Mouse (Mus musculus) heart, adult 9 months (tissue): Measurements from ENCODE around the gene Rhbg.

Experiments
- DNase-seq, 2 experiments: peaks; one replicate each; pipeline ENCODE4 v3.0.0; 2022; ENCODE audit warnings: low spot score in 2 of 2

Gene Rhbg

DNA sequence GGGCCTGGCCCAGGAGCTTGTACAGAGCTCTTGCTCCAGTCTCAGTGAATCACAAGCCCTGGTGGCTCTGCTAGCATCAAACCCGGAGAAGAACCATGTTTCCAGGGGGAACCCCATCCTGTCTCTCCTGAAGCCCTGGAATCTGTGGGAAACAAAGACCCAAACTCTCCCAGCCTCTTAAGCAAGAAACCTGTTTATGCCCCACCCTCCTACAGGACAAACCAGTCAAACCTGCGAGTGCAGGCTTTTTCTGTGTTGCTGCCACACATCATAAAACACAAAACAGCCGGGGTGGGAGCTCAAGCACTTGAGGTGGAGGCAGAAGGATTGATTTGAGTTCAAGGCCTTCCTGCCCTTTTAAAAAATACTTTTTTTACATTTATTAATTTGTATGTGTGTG, 7.8 kb upstream of the Rhbg start:
- DNase-seq, result no peak

DNA sequence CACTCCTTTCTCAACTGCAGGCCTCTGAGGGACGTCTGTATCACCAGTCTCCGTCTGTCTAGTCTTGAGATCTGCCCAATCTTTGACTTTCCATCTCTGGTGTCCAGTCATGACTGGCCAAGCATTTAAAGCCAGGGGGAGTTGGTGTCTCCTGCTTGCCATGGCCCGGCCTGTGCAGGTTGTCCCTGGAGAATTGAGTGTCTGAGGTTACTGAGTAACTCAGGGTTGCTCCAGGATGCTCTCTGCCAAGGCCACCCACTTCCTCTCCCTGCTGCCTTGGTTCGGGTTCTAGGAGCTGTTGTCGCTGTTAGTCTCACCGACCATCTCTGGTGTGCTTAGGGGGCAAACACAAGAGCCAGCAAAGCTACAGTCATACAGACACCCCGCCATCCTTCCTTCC, 1.9 kb upstream of the Rhbg start:
- no peak for DNase-seq

- DNase-seq, result no peak
Observed at GRCm38 (mm10) chr3:88255950-88256349, 1.4 kb upstream of the Rhbg start.

DNA sequence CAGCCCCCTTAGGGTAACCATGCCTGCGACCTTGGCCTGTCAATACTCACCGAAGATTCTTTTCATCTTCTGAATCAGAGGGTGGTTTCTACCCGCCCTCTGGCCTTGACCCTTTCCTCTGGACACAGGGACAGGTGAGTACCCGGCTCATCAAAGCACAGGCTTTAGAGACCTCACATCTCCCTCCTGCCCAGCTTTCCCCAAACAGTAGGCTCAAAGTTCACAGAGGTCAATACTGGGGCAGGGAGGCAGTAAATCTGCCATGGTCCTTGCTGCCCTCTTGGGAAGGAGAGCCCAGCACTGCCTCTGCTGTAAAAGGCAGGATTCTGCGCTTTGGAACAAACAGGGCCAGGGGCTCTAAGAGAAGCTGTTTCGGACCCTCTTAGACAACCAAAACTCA, 1.8 kb downstream of the Rhbg start:
- DNase-seq, result no peak

GRCm38 (mm10) chr3:88248406-88248805, 6.1 kb downstream of the Rhbg start:
- no peak for DNase-seq

DNA sequence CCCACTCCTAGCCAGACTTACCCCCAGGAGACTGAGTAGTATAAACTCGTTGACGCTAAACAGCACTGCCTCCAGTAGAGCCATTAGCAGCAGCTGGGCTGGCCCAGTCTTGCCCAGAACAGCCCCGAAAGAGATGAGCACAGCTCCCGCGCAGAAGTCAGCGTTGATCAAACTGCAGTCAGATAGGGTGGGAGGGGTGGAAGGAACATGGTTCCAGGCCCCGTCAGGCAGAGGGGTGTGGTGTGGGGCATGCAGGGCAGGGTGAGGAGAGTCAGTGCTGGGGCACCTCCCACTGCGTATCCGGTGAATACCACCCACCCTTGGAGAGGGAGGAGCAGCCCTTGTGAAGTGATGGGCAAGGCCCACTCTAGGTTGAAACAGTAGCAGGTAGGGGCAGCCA, 6.8 kb downstream of the Rhbg start:
- DNase-seq, result no peak

DNA sequence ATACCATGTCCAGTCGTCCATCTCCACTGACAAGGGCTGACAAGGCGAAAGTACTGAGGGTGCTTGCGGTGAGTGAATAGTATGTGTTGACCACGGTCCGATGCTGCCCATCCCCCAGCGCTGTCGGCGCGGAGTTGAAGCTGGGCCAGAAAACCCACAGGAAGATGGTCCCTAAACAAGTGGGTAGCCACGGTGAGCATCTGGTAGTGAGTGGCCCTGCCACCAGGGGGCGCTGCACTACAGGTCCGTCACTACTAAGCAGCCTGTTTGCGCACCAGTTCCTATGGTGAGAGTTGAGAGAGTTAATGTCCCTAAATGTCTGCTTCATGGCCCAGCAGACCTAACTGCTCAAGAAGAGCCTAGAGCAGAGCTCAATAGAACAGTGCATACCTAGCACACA, 8.7 kb downstream of the Rhbg start:
- DNase-seq, result peak; percentile 13 to 41

DNA sequence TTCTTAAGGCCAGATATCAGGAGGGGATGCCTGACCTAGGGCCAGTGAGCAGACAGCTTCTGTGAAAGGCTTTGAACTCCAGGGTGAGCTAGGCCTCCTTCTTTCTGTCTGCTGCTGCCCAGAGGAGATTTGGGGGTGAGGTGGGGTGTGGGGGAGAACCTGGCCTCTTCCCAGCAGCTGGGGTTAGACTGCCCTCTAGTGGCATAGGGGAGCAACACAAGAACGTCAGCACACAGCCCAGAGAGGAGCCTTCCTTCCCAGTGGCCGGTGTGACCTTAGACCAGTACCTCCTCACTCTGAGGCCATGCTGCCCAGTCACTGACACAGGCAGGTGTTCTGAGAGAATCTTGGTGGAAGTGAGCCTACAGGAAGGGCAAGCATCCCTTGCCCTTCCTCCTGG, 10.4 kb downstream of the Rhbg start:
- peak in 1 of 2 experiments; percentile 8 for DNase-seq

DNA sequence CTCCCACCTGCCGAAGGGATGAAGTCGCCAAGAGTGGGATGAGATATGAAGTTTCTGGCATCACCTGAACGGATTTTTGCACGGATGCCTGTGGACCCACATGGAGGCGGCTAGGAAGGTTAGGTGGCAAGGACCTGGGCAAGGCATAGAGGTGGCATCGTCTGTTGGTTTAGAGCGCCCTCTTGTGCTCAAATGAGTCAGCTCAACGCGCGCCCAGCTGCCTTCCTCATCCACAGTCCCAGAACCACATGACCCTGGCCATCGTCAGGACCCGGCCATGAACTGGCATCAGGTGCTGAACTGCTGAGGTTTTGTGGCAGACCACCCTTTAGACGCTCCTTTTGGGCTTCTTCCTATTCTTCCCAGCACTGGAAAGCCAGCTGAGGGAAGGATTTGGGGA, 12.0 kb downstream of the Rhbg start:
- DNase-seq, result peak; percentile 27 to 54

- no peak for DNase-seq
Observed at GRCm38 (mm10) chr3:88241045-88241786, 13.3 kb downstream of the Rhbg start.

DNA sequence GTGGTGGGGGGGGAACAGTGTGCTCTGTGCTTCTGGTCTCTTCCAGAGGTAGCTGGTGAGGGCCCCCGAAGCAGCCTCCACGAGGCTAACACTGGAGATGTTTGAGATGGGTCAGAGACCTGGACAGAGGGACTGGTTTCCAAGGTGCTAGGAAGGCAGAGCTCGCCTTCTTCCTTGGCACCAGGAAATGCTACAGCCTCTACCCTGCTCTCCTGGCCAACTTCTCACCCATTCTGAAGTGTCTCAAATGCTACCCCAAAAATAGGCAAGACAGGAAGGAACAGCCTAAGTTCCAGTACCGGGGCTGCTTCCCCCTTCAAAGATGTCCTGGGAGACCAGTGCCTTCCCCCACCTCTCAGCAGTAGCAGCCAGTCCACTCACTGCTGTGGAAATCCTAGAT, 15.1 kb downstream of the Rhbg start:
- DNase-seq, result no peak

DNA sequence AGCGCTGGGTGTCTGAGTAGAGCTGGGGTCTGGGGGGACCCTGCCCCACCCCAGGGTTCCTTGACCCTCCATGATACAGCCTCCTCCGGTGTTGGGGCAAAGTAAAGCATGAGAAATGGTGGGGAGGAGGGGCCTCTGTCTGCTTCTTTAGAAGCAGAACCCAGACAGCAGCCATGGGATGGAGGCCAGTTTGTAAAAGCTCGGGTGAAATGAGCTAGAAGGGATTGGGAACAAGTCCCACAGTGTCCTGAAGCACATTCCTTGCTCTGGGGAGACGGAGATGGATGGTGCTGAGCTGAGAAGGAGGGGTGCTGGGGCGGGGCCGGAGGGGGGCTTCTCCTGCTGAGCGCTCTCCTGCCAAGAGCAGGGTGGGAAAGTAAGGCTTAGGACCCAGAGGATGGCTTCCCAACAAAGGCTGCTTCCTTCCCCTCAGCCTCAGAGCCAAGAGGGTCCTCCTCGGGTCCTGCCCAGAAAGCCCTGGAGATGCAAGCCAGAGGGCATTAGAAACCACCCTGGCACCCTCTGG, 15.6 kb downstream of the Rhbg start:
- DNase-seq, result no peak

DNA sequence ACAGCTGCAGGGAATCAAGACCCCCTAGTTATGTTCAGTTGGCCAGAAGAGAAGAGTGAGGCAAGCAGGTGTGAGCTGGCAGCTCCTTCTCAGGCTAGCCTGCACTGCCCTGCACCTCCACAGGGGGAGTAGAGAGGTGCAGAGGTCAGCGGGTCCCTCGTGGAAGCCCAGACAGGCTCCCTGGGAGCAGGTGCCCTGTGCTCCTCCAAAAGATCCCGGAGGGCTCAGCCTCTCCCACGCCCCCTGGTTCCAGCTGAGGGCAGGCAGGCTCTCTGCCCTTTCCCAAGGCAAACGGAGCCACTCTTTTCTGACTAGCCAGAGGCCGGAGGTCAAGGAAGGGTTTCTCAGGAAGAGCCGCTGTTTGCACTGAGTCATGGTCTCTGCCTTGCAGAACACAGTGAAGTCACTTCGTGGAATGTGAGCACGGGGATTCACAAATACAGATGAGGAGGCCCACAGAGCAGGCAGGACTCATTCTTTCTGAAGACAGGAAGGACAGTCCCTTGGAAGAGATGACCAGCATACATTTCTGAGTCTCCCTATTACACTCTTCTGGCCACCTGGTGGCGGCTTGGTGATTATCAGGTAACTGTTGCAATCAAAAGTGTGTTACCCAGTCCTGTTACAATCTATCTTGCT, 16.8 kb downstream of the Rhbg start:
- DNase-seq, result no peak

- no peak for DNase-seq
Observed at GRCm38 (mm10) chr3:88237161-88237555, 17.4 kb downstream of the Rhbg start.

DNA sequence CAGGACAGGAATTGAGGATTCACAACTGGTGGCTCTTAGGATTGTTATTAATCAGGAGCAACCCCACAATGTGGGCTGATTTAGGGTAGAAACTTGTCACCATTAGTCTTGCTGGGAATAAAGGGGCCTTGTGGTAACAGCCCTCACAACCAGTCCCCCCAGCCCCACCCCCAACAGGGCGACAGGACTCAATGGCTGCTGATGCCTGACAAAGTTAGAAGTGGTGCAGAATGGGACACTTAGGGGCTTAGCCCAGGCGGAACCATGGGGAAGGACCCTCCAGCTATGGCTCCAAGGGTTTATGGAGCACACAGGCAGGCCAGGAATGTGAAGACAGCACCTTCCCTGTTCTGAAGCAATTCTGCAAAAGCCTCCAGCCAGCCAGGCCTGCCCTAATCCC, 18.9 kb downstream of the Rhbg start:
- DNase-seq, result no peak

DNA sequence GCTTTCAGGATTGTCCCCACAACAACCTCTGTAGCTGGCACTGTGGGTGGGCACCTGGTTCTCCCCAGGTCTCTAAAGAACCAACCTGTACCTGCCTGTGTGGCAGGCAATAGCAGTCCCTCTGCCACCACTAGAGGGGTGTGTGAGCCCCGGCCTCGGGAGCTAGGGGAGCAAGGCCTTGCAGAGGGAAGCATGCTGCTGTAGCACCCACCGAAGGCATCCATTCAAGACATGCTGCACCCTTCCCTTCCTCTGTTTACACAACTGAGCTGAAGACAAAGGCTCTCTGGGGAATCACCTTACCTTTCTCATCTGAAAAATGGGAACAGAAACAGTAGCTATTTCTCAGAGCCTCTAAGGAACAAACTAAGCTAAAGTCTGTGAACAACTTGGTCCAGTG, 19.3 kb downstream of the Rhbg start:
- DNase-seq, result no peak

GRCm38 (mm10) chr3:88234041-88234440, 20.5 kb downstream of the Rhbg start:
- DNase-seq, result no peak

- DNase-seq, result no peak
Observed at GRCm38 (mm10) chr3:88232851-88233649, 21.5 kb downstream of the Rhbg start.

- no peak for DNase-seq
Observed at GRCm38 (mm10) chr3:88232301-88232702, 22.2 kb downstream of the Rhbg start.

- DNase-seq, result no peak
Observed at GRCm38 (mm10) chr3:88231061-88231641, 23.4 kb downstream of the Rhbg start.

- no peak for DNase-seq
Observed at GRCm38 (mm10) chr3:88230262-88231047, 24.1 kb downstream of the Rhbg start.
